Mouse (Mus musculus) kidney, embryonic 16.5 days (tissue): Measurements from ENCODE around the gene Rpp25. TPM values are rescaled to one million over a fixed set of nuclear protein-coding genes. Genes with fewer than 3 reads are reported as not detected.

Source experiments
- ATAC-seq: fragments of 200-750 bp; cut with Nextera tagmentation; 2 replicates; pipeline ENCODE4 v1.8.0; 2017; ENCODE audit warnings: moderate TSS enrichment; ENCODE audit not compliant: low FRiP score, low TSS enrichment
- H3K27ac ChIP-seq: fragments of 300-500 bp; sonication (generic); 2 replicates; pipeline ENCODE4 v1.5.1; 2014; ENCODE audit warnings: low read length
- H3K27me3 ChIP-seq: fragments of 300-500 bp; sonication (generic); 2 replicates; pipeline ENCODE4 v1.6.1; 2014; ENCODE audit warnings: low read length, control low read depth, mixed read lengths; ENCODE audit not compliant: insufficient read depth
- H3K36me3 ChIP-seq: fragments of 300-500 bp; sonication (generic); 2 replicates; pipeline ENCODE4 v1.6.1; 2014; ENCODE audit warnings: low read length, control low read depth, mixed read lengths; ENCODE audit not compliant: insufficient read depth
- H3K4me1 ChIP-seq: fragments of 300-500 bp; sonication (generic); 2 replicates; pipeline ENCODE4 v1.6.1; 2014; ENCODE audit warnings: low read length, control low read depth, mixed read lengths; ENCODE audit not compliant: insufficient read depth
- H3K4me2 ChIP-seq: fragments of 300-500 bp; sonication (generic); replicated peaks from 2 replicates; pipeline ENCODE4 v1.6.1; 2014; ENCODE audit warnings: low read depth, low read length
- H3K4me3 ChIP-seq: fragments of 300-500 bp; sonication (generic); 2 replicates; pipeline ENCODE4 v1.5.1; 2014; ENCODE audit warnings: mild to moderate bottlenecking, low read length
- H3K9ac ChIP-seq: fragments of 300-500 bp; sonication (generic); replicated peaks from 2 replicates; pipeline ENCODE4 v1.6.1; 2014; ENCODE audit warnings: low read length
- H3K9me3 ChIP-seq: fragments of 300-500 bp; sonication (generic); 2 replicates; pipeline ENCODE4 v1.6.1; 2016; ENCODE audit warnings: low read length, control low read depth
- WGBS: fragments of 180-500 bp; shearing (Covaris S2); extraction: QIAGEN DNeasy Blood & Tissue Kit; methylation state at CpG from one replicate; pipeline ENCODE4 v1.1.7; 2014; 5-methylcytosine and 5-hydroxymethylcytosine counted together
- polyA plus RNA-seq: library from polyadenylated mRNA; unstranded; fragments of >200 nt; fragmentation: Nextera tagmentation; extraction: Ambion mirVana; gene quantifications from 2 replicates; pipeline ENCODE4 v1.2.1, GENCODE M21; 2015

Gene Rpp25
- polyA plus RNA-seq, 1 experiment from 2014 or later, result 6.4 TPM

DNA sequence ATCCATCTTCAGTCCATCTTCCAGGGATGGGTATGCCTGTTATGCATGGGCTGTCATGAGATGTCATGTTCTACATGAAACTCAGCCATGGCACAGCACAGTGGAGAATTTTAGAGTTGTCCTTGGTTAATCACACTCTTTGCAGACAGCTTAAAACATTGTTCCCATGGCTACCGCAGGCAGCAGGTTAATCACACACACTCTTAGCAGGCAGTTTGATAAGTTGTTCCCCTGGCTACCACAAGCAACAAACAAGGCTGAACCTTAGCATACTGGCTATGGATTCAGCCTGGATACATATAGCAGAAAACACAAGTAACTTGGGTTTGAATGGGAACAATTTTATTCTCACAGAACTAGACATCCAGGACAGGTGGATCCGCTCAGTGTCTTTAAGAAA is 10.3 kb upstream of the Rpp25 start:
- Histone ChIP-seq H3K27me3 (peaks cover 7% of the 10 kb centered on the region; the same call in 1 of the 2 replicates), H3K27ac (no peak overlapping the region), H3K9me3 (no peaks in the 10 kb centered on the region), H3K9ac (no peak overlapping the region), H3K4me3 (no peak overlapping the region), H3K4me1 (no peaks in the 10 kb centered on the region), H3K4me2 (no peak overlapping the region), H3K36me3 (no peaks in the 10 kb centered on the region)
- ATAC-seq, result no peak
- 94% methylated on average over 2 of the region's 2 CpGs for WGBS

DNA sequence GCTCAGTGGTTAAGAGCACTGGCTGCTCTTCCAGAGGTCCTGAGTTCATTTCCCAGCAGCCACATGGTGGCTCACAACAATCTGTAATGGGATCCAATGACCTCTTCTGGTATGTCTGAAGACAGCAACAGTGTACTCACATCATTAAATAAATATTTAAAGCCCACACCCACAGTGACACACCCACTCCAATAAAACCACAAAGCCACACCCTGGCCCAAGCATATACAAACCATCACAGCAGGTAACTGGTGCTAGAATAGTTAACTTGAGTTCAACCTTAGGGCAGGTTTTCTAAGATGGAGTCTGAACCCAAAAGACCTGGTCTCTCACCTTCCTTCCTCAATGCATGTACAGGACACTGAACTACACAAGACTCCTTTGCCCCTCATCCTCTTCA is 8.9 kb upstream of the Rpp25 start:
- H3K9ac ChIP-seq, result no peak overlapping the region
- peaks cover 15% of the 10 kb centered on the region; the same call in 1 of the 2 replicates for H3K27me3 ChIP-seq
- ATAC-seq, result no peak
- H3K4me1 ChIP-seq, result no peaks in the 10 kb centered on the region
- no peaks in the 10 kb centered on the region for H3K36me3 ChIP-seq
- H3K4me2 ChIP-seq, result no peak overlapping the region
- no peak overlapping the region for H3K4me3 ChIP-seq
- no peak overlapping the region for H3K27ac ChIP-seq
- H3K9me3 ChIP-seq, result no peaks in the 10 kb centered on the region

DNA sequence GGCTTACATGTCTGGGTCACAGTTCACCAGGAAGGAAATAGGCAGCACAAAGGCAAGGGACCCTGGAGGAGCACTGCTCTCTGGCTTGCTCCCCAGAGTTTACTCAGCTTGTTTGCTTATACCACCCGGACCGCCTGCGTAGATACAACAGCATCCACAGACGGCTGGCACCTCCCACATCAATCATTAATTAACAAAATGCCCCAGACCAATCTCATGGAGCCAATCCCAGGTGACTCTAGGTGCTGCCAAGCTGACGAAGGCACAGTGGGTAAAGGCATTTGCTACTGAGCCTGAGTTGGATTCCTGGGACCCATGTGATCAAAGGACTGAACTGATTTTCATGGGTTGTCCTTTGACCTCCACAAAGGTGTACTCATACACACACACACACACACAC is 6.6 kb upstream of the Rpp25 start:
- Histone ChIP-seq H3K27me3 (peaks cover 37% of the 10 kb centered on the region), H3K9me3 (no peaks in the 10 kb centered on the region), H3K4me2 (no peak overlapping the region), H3K36me3 (no peaks in the 10 kb centered on the region), H3K9ac (no peak overlapping the region), H3K27ac (no peak overlapping the region), H3K4me1 (peaks cover 14% of the 10 kb centered on the region), H3K4me3 (no peak overlapping the region)
- ATAC-seq, result no peak
- 54% methylated on average over 5 of the region's 5 CpGs for WGBS

GRCm38 (mm10) chr9:57498536-57498935 is 5.3 kb upstream of the Rpp25 start:
- Histone ChIP-seq H3K9ac (no peak overlapping the region), H3K4me1 (peaks cover 27% of the 10 kb centered on the region), H3K27ac (no peak overlapping the region), H3K27me3 (peaks cover 50% of the 10 kb centered on the region), H3K4me2 (no peak overlapping the region), H3K4me3 (no peak overlapping the region), H3K9me3 (no peaks in the 10 kb centered on the region), H3K36me3 (no peaks in the 10 kb centered on the region)
- no peak for ATAC-seq
- 62% methylated on average over 7 of the region's 7 CpGs for WGBS

DNA sequence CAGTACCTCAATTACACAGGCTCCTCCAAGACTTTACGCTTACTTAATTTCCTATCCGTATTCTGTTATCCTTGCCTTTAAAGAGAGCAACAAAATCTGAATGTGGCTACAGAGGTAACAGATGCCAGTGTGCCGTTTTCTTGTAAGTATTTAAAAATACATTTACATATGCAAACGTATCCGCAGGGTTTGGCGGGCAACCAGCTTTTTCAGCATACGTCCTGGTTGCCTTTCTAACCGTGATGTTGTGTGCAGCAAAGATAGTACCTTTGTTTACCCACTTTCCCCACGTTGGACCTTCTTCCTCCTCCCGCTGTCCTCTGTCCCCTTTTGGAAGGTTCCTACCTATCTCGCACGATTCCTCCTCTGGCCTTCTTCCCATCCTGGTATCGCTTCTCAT is 2.4 kb upstream of the Rpp25 start:
- H3K4me3 ChIP-seq, result peak overlapping the region; percentile 9

GRCm38 (mm10) chr9:57501861-57502260 is 2.0 kb upstream of the Rpp25 start:
- 0 out of 2 replicates have a peak overlapping the region, but pooled peaks have one; percentile 3 for H3K27ac ChIP-seq
- peaks cover 77% of the 10 kb centered on the region for H3K27me3 ChIP-seq
- no peak for ATAC-seq
- H3K4me2 ChIP-seq, result peak overlapping the region; percentile 93
- peak overlapping the region; percentile 9 for H3K4me3 ChIP-seq
- H3K9me3 ChIP-seq, result no peaks in the 10 kb centered on the region
- no peaks in the 10 kb centered on the region for H3K36me3 ChIP-seq
- H3K9ac ChIP-seq, result 0 out of 2 replicates have a peak overlapping the region, but pooled peaks have one; percentile 1
- WGBS, result 1% methylated on average over 20 of the region's 20 CpGs
- H3K4me1 ChIP-seq, result peaks cover 52% of the 10 kb centered on the region

More for the DNA sequence above, 2.4 kb upstream of the Rpp25 start:
- peak overlapping the region; percentile 93 for H3K4me2 ChIP-seq
- no peaks in the 10 kb centered on the region for H3K9me3 ChIP-seq
- H3K27me3 ChIP-seq, result peaks cover 79% of the 10 kb centered on the region
- H3K27ac ChIP-seq, result no peak overlapping the region
- 0 out of 2 replicates have a peak overlapping the region, but pooled peaks have one; percentile 1 for H3K9ac ChIP-seq
- H3K4me1 ChIP-seq, result peaks cover 52% of the 10 kb centered on the region
- no peaks in the 10 kb centered on the region for H3K36me3 ChIP-seq
- no peak for ATAC-seq
- 7% methylated on average over 13 of the region's 13 CpGs for WGBS

GRCm38 (mm10) chr9:57502911-57503621 is 760 bp upstream of the Rpp25 start:
- peak overlapping the region; percentile 93 for H3K4me2 ChIP-seq
- H3K27ac ChIP-seq, result peak overlapping the region; percentile 55; the same call in 1 of the 2 replicates
- peak overlapping the region; percentile 55 for H3K4me3 ChIP-seq
- H3K27me3 ChIP-seq, result peaks cover 75% of the 10 kb centered on the region
- H3K9me3 ChIP-seq, result no peaks in the 10 kb centered on the region
- peak; percentile 36 for ATAC-seq
- 5% methylated on average over 23 of the region's 23 CpGs for WGBS
- peak overlapping the region; percentile 31 for H3K9ac ChIP-seq
- peaks cover 52% of the 10 kb centered on the region for H3K4me1 ChIP-seq
- H3K36me3 ChIP-seq, result no peaks in the 10 kb centered on the region

DNA sequence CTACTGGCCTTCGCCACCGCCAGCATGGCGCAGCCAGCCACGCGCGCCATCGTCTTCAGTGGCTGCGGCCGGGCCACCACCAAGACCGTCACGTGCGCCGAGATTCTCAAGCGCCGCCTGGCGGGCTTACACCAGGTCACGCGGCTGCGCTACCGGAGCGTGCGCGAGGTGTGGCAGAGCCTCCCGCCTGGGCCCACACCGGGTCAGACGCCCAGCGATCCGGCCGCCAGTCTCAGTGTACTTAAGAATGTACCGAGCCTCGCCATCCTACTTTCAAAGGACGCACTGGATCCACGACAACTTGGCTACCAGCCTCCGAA is 515 bp downstream of the Rpp25 start:
- WGBS, result under 1% methylated on average over 34 of the region's 34 CpGs
- peak overlapping the region; percentile 30; the same call in 1 of the 2 replicates for H3K9ac ChIP-seq
- H3K4me2 ChIP-seq, result peak overlapping the region; percentile 93
- H3K9me3 ChIP-seq, result no peaks in the 10 kb centered on the region
- peak overlapping the region; percentile 55 for H3K4me3 ChIP-seq
- ATAC-seq, result peak; percentile 53
- no peak overlapping the region for H3K27ac ChIP-seq
- peaks cover 66% of the 10 kb centered on the region for H3K27me3 ChIP-seq
- no peaks in the 10 kb centered on the region for H3K36me3 ChIP-seq
- peaks cover 52% of the 10 kb centered on the region for H3K4me1 ChIP-seq

GRCm38 (mm10) chr9:57504891-57505290 is 1.1 kb downstream of the Rpp25 start:
- no peak overlapping the region for H3K27ac ChIP-seq
- peaks cover 65% of the 10 kb centered on the region for H3K27me3 ChIP-seq
- H3K4me1 ChIP-seq, result peaks cover 52% of the 10 kb centered on the region
- ATAC-seq, result no peak
- WGBS, result 50% methylated on average over 10 of the region's 10 CpGs
- no peak overlapping the region for H3K9ac ChIP-seq
- no peak overlapping the region for H3K4me3 ChIP-seq
- no peaks in the 10 kb centered on the region for H3K9me3 ChIP-seq
- H3K4me2 ChIP-seq, result peak overlapping the region; percentile 93; the same call in 1 of the 2 replicates
- no peaks in the 10 kb centered on the region for H3K36me3 ChIP-seq

GRCm38 (mm10) chr9:57505700-57506099 is 1.9 kb downstream of the Rpp25 start:
- Histone ChIP-seq H3K4me2 (no peak overlapping the region), H3K4me1 (peaks cover 52% of the 10 kb centered on the region), H3K27me3 (peaks cover 58% of the 10 kb centered on the region)

More at GRCm38 (mm10) chr9:57505700-57506099, 1.9 kb downstream of the Rpp25 start:
- H3K9ac ChIP-seq, result no peak overlapping the region
- peak; percentile 52 for ATAC-seq
- no peaks in the 10 kb centered on the region for H3K9me3 ChIP-seq
- no peaks in the 10 kb centered on the region for H3K36me3 ChIP-seq
- 0 out of 2 replicates have a peak overlapping the region, but pooled peaks have one; percentile 4 for H3K27ac ChIP-seq
- 6% methylated on average over 8 of the region's 8 CpGs for WGBS
- no peak overlapping the region for H3K4me3 ChIP-seq
